Mouse (Mus musculus): Measurements from ENCODE around the gene Chn1. TPM values are rescaled to one million over a fixed set of nuclear protein-coding genes. Genes with fewer than 3 reads are reported as not detected.

The Chn1 gene
- polyA plus RNA-seq, 1 experiment: 219 TPM

GRCm38 (mm10) chr2:73779796-73780195 lies 4.7 kb upstream of the Chn1 start:
- no peak for TF ChIP-seq POLR2A (IDR thresholded peaks at IDR 0.05; ENCODE audit: borderline replicate concordance, extremely low read depth, insufficient read depth, insufficient read length, poor library complexity, severe bottlenecking)
- no peak for TF ChIP-seq CTCF (IDR thresholded peaks at IDR 0.05; ENCODE audit: borderline replicate concordance, extremely low read depth, insufficient read depth, insufficient read length)
- DNase-seq (ENCODE audit: low read depth): peak; percentile 89

- peak; percentile 85 for DNase-seq (ENCODE audit: low read depth)
- no peak for TF ChIP-seq POLR2A (IDR thresholded peaks at IDR 0.05; ENCODE audit: borderline replicate concordance, extremely low read depth, insufficient read depth, insufficient read length, poor library complexity, severe bottlenecking)
- no peak for TF ChIP-seq CTCF (IDR thresholded peaks at IDR 0.05; ENCODE audit: borderline replicate concordance, extremely low read depth, insufficient read depth, insufficient read length)
Measured at GRCm38 (mm10) chr2:73779016-73779595, 4.0 kb upstream of the Chn1 start.

GRCm38 (mm10) chr2:73776936-73777335 lies 1.8 kb upstream of the Chn1 start:
- TF ChIP-seq POLR2A (IDR thresholded peaks at IDR 0.05; ENCODE audit: borderline replicate concordance, extremely low read depth, insufficient read depth, insufficient read length, poor library complexity, severe bottlenecking) (no peak), CTCF (IDR thresholded peaks at IDR 0.05; ENCODE audit: borderline replicate concordance, extremely low read depth, insufficient read depth, insufficient read length) (no peak)
- DNase-seq (ENCODE audit: low read depth): peak; percentile 44

- DNase-seq (ENCODE audit: low read depth): peak; percentile 61
- TF ChIP-seq POLR2A (IDR thresholded peaks at IDR 0.05; ENCODE audit: borderline replicate concordance, extremely low read depth, insufficient read depth, insufficient read length, poor library complexity, severe bottlenecking): no peak
- no peak for TF ChIP-seq CTCF (IDR thresholded peaks at IDR 0.05; ENCODE audit: borderline replicate concordance, extremely low read depth, insufficient read depth, insufficient read length)
Measured at GRCm38 (mm10) chr2:73775683-73776310, 651 bp upstream of the Chn1 start.

- no peak for TF ChIP-seq POLR2A (IDR thresholded peaks at IDR 0.05; ENCODE audit: borderline replicate concordance, extremely low read depth, insufficient read depth, insufficient read length, poor library complexity, severe bottlenecking)
- no peak for TF ChIP-seq CTCF (IDR thresholded peaks at IDR 0.05; ENCODE audit: borderline replicate concordance, extremely low read depth, insufficient read depth, insufficient read length)
- DNase-seq (ENCODE audit: low read depth): no peak
Measured at GRCm38 (mm10) chr2:73772945-73773344, 2.2 kb downstream of the Chn1 start.

GRCm38 (mm10) chr2:73768669-73769068 lies 6.5 kb downstream of the Chn1 start:
- DNase-seq (ENCODE audit: low read depth): no peak
- TF ChIP-seq POLR2A (IDR thresholded peaks at IDR 0.05; ENCODE audit: borderline replicate concordance, extremely low read depth, insufficient read depth, insufficient read length, poor library complexity, severe bottlenecking) (no peak), CTCF (IDR thresholded peaks at IDR 0.05; ENCODE audit: borderline replicate concordance, extremely low read depth, insufficient read depth, insufficient read length) (no peak)

GRCm38 (mm10) chr2:73763541-73763940 lies 11.6 kb downstream of the Chn1 start:
- DNase-seq (ENCODE audit: low read depth): peak; percentile 25
- no peak for TF ChIP-seq POLR2A (IDR thresholded peaks at IDR 0.05; ENCODE audit: borderline replicate concordance, extremely low read depth, insufficient read depth, insufficient read length, poor library complexity, severe bottlenecking)
- no peak for TF ChIP-seq CTCF (IDR thresholded peaks at IDR 0.05; ENCODE audit: borderline replicate concordance, extremely low read depth, insufficient read depth, insufficient read length)

GRCm38 (mm10) chr2:73759899-73760298 lies 15.2 kb downstream of the Chn1 start:
- DNase-seq (ENCODE audit: low read depth): no peak
- no peak for TF ChIP-seq POLR2A (IDR thresholded peaks at IDR 0.05; ENCODE audit: borderline replicate concordance, extremely low read depth, insufficient read depth, insufficient read length, poor library complexity, severe bottlenecking)
- TF ChIP-seq CTCF (IDR thresholded peaks at IDR 0.05; ENCODE audit: borderline replicate concordance, extremely low read depth, insufficient read depth, insufficient read length): no peak

GRCm38 (mm10) chr2:73759027-73759426 lies 16.1 kb downstream of the Chn1 start:
- TF ChIP-seq CTCF (IDR thresholded peaks at IDR 0.05; ENCODE audit: borderline replicate concordance, extremely low read depth, insufficient read depth, insufficient read length) (no peak), POLR2A (IDR thresholded peaks at IDR 0.05; ENCODE audit: borderline replicate concordance, extremely low read depth, insufficient read depth, insufficient read length, poor library complexity, severe bottlenecking) (no peak)
- no peak for DNase-seq (ENCODE audit: low read depth)

GRCm38 (mm10) chr2:73747297-73747696 lies 27.8 kb downstream of the Chn1 start:
- DNase-seq (ENCODE audit: low read depth): no peak
- TF ChIP-seq POLR2A (IDR thresholded peaks at IDR 0.05; ENCODE audit: borderline replicate concordance, extremely low read depth, insufficient read depth, insufficient read length, poor library complexity, severe bottlenecking) (no peak), CTCF (IDR thresholded peaks at IDR 0.05; ENCODE audit: borderline replicate concordance, extremely low read depth, insufficient read depth, insufficient read length) (no peak)

GRCm38 (mm10) chr2:73746375-73746770 lies 28.8 kb downstream of the Chn1 start:
- TF ChIP-seq CTCF (IDR thresholded peaks at IDR 0.05; ENCODE audit: borderline replicate concordance, extremely low read depth, insufficient read depth, insufficient read length): no peak
- no peak for TF ChIP-seq POLR2A (IDR thresholded peaks at IDR 0.05; ENCODE audit: borderline replicate concordance, extremely low read depth, insufficient read depth, insufficient read length, poor library complexity, severe bottlenecking)
- DNase-seq (ENCODE audit: low read depth): no peak
